Mouse (Mus musculus) ES-E14 (cell line): ENCODE measurements at regions not wholly inside any gene's neighbourhood (a gene's known extent, or its start where the extent isn't known, plus 50 kb on each side); places are given as distances from the start of the nearest gene placed in this dataset.

Experiments used
- CHD2 ChIP-seq: IDR thresholded peaks from 2 replicates; pipeline ENCODE4 v1.6.1; 2014; ENCODE audit warnings: mild to moderate bottlenecking, low read depth, low read length, inconsistent platforms
- HCFC1 ChIP-seq: IDR thresholded peaks from 2 replicates; pipeline ENCODE4 v1.6.1; 2012; ENCODE audit warnings: low read length, inconsistent platforms, borderline replicate concordance; ENCODE audit not compliant: insufficient read depth
- MAFK ChIP-seq: IDR thresholded peaks from 2 replicates; pipeline ENCODE4 v1.6.1; 2014; ENCODE audit warnings: mild to moderate bottlenecking, low read depth, low read length, inconsistent platforms; ENCODE audit not compliant: insufficient read depth
- ZC3H11A ChIP-seq: IDR thresholded peaks from 2 replicates; pipeline ENCODE4 v1.6.1; 2012; ENCODE audit warnings: low read depth, mild to moderate bottlenecking, inconsistent platforms, low read length, borderline replicate concordance
- ZNF384 ChIP-seq: IDR thresholded peaks from 2 replicates; pipeline ENCODE4 v1.6.1; 2012; ENCODE audit warnings: low read depth, low read length, inconsistent platforms

GRCm38 (mm10) chr19:15466713-15467112 is 480.4 kb downstream of the Psat1 start:
- TF ChIP-seq ZC3H11A (no peak), HCFC1 (no peak), CHD2 (no peak), ZNF384 (no peak), MAFK (no peak)
